ENCODE assay signal across 19 mouse cellular contexts in the genomic region with DNA sequence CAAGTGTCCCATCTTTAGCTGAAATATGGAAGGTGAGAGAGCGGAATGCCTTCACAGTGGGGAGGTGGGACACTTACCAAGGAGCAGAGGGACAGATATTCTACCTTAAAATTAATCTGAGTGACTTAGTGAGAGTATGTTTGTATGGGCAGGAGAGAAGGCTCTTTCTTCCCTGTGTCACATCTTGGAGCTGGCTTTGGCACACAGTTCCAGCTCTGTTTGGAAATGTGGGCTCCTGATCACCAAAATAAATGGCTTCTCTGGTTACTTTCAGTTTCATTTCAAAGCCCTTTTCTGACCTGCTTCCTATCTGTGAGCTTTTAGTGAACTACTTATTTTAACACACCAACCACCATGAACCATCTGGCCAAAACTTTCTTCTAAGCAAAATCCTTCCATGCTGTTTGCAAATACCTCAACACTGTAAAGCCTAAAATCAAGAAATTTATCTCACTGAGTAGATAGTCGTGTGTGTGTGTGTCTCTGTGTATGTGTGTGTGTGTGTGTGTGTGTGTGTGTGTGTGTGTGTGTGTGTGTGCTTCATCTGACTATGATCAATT. TPM values are rescaled to one million over a fixed set of nuclear protein-coding genes. Genes with fewer than 3 reads are reported as not detected.
DNase-seq lines count a peak whose midpoint lies in the region; ATAC-seq and TF ChIP-seq lines count a peak whose summit lies in the region.
"Had no signal": no experiment of that assay in that cellular context is flagged by ENCODE, and none has a peak within 500 bp of the region (broad histone marks: within the 10 kb centered on the region; RNA-seq: fewer than 3 reads in every experiment).

No protein-coding gene starts in this region.

- no peak for ATAC-seq in liver, embryonic 12.5 days
- ATAC-seq in kidney, embryonic 15.5 days (replicated peaks; ENCODE audit: low FRiP score), result no peak

- no peak overlapping the region for H3K9ac ChIP-seq in liver, embryonic 12.5 days
- H3K9ac ChIP-seq in kidney, embryonic 15.5 days, result no peak overlapping the region
- H3K9ac ChIP-seq: embryonic facial prominence, embryonic 12.5 days had no signal

- WGBS in spleen, adult 2 months, result 37% methylated on average over 2 of the region's 2 CpGs
- WGBS in liver, embryonic 12.5 days (ENCODE audit: insufficient replicate concordance), result 72% methylated on average over 2 of the region's 2 CpGs
- 78% methylated on average over 2 of the region's 2 CpGs for WGBS in small intestine, adult 2 months
- 82% methylated on average over 2 of the region's 2 CpGs for WGBS in kidney, embryonic 15.5 days

- no peak for TF ChIP-seq CTCF in spleen, adult 2 months (IDR thresholded peaks at IDR 0.05; ENCODE audit: extremely low read depth, insufficient read depth, insufficient read length, insufficient replicate concordance)
- TF ChIP-seq CTCF in small intestine, adult 2 months (IDR thresholded peaks at IDR 0.05; ENCODE audit: extremely low read depth, insufficient read length, insufficient replicate concordance, low read depth, low read length), result no peak

- H3K27me3 ChIP-seq in spleen, adult 2 months (ENCODE audit: control insufficient read depth, insufficient read depth, low read length), result no peaks in the 10 kb centered on the region
- peaks cover 22% of the 10 kb centered on the region for H3K27me3 ChIP-seq in liver, embryonic 12.5 days (replicated peaks)
- no peaks in the 10 kb centered on the region for H3K27me3 ChIP-seq in small intestine, adult 2 months (ENCODE audit: control insufficient read depth, insufficient read depth, low read length)
- no peaks in the 10 kb centered on the region for H3K27me3 ChIP-seq in kidney, embryonic 15.5 days
- H3K27me3 ChIP-seq: embryonic facial prominence, embryonic 12.5 days had no signal

- no peak for TF ChIP-seq POLR2A in spleen, adult 2 months (IDR thresholded peaks at IDR 0.05; ENCODE audit: low read depth, low read length)
- TF ChIP-seq POLR2A in small intestine, adult 2 months (IDR thresholded peaks at IDR 0.05; ENCODE audit: low read depth, low read length), result no peak

- H3K9me3 ChIP-seq in liver, embryonic 12.5 days (replicated peaks), result no peaks in the 10 kb centered on the region
- H3K9me3 ChIP-seq in kidney, embryonic 15.5 days (replicated peaks), result no peaks in the 10 kb centered on the region
- H3K9me3 ChIP-seq: embryonic facial prominence, embryonic 12.5 days; midbrain, embryonic 10.5 days had no signal

- peak overlapping the region; percentile 58 for H3K4me3 ChIP-seq in spleen, adult 2 months (ENCODE audit: extremely low read depth, insufficient read depth, insufficient read length)
- no peak overlapping the region for H3K4me3 ChIP-seq in liver, embryonic 12.5 days
- no peak overlapping the region for H3K4me3 ChIP-seq in small intestine, adult 2 months (ENCODE audit: low read depth, low read length)
- H3K4me3 ChIP-seq in kidney, embryonic 15.5 days (replicated peaks), result no peak overlapping the region
- H3K4me3 ChIP-seq: embryonic facial prominence, embryonic 12.5 days; midbrain, embryonic 10.5 days had no signal

- H3K36me3 ChIP-seq in spleen, adult 2 months (ENCODE audit: control insufficient read depth, insufficient read depth, low read length), result peaks cover 7% of the 10 kb centered on the region; the same call in 1 of the 2 replicates
- no peaks in the 10 kb centered on the region for H3K36me3 ChIP-seq in liver, embryonic 12.5 days
- H3K36me3 ChIP-seq in small intestine, adult 2 months (ENCODE audit: control insufficient read depth, insufficient read depth, low read length), result no peaks in the 10 kb centered on the region
- H3K36me3 ChIP-seq in kidney, embryonic 15.5 days, result no peaks in the 10 kb centered on the region
- H3K36me3 ChIP-seq: embryonic facial prominence, embryonic 12.5 days; midbrain, embryonic 10.5 days had no signal

- intact Hi-C loops in left cerebral cortex, postnatal 25 days (cut with DNase I), result no loop called here

- DNase-seq in spleen, adult 2 months (ENCODE audit: low read depth in 1 of 2, low spot score in 2 of 2), result no peak
- DNase-seq in spleen, postnatal 36 days (ENCODE audit: low spot score in 2 of 2), result no peak
- DNase-seq in T-cell, adult 2 months (ENCODE audit: low spot score), result peak; percentile 18
- DNase-seq in left cerebral cortex, postnatal 25 days (ENCODE audit: low spot score in 2 of 2), result no peak
- no peak for DNase-seq in gastrocnemius, postnatal 10 days
- DNase-seq: adrenal gland, postnatal 36 days; cerebellum, adult 11 months; cerebellum, postnatal 25 days; gastrocnemius, postnatal 36 days; kidney, adult 18-20 months; kidney, postnatal 25 days; left cerebral cortex, postnatal 4 days; spleen, adult 18-20 months; thymus, postnatal 4 days had no signal

- H3K4me2 ChIP-seq in liver, embryonic 12.5 days, result peak overlapping the region; percentile 22; the same call in 1 of the 2 replicates
- H3K4me2 ChIP-seq in kidney, embryonic 15.5 days, result no peak overlapping the region
- H3K4me2 ChIP-seq: embryonic facial prominence, embryonic 12.5 days had no signal

- H3K27ac ChIP-seq in spleen, adult 2 months (ENCODE audit: insufficient read depth, low read length), result peak overlapping the region; percentile 68
- no peak overlapping the region for H3K27ac ChIP-seq in liver, embryonic 12.5 days
- H3K27ac ChIP-seq in small intestine, adult 2 months (ENCODE audit: insufficient read depth, low read depth, low read length), result peak overlapping the region; percentile 32; the same call in 1 of the 2 replicates
- H3K27ac ChIP-seq in kidney, embryonic 15.5 days, result no peak overlapping the region
- H3K27ac ChIP-seq: embryonic facial prominence, embryonic 12.5 days; midbrain, embryonic 10.5 days had no signal

- H3K4me1 ChIP-seq in spleen, adult 2 months (ENCODE audit: control insufficient read depth, insufficient read depth, insufficient read length), result peaks cover 39% of the 10 kb centered on the region; the same call in 1 of the 2 replicates
- H3K4me1 ChIP-seq in liver, embryonic 12.5 days, result peaks cover 62% of the 10 kb centered on the region
- H3K4me1 ChIP-seq in small intestine, adult 2 months (ENCODE audit: control insufficient read depth, insufficient read depth, insufficient read length, low read length), result peaks cover 3% of the 10 kb centered on the region; the same call in 1 of the 2 replicates
- no peaks in the 10 kb centered on the region for H3K4me1 ChIP-seq in kidney, embryonic 15.5 days
- H3K4me1 ChIP-seq: embryonic facial prominence, embryonic 12.5 days had no signal

RNA-seq across cellular contexts. Expression of a gene that starts 1.5 kb away (rescaled TPM):
- polyA plus RNA-seq in spleen, adult 2 months (2012; rRNA removed), result 17.3 and 18.0 TPM in 2 replicates
- 5.2 and 5.4 TPM in 2 replicates for polyA plus RNA-seq in liver, embryonic 12.5 days (2016; fragmentation: Nextera tagmentation; extraction: Ambion mirVana)
- polyA plus RNA-seq in small intestine, adult 2 months (2012; rRNA removed), result 0.85 and 1.9 TPM in 2 replicates
- polyA plus RNA-seq in kidney, embryonic 15.5 days (2015; fragmentation: Nextera tagmentation; extraction: Ambion mirVana), result 5.2 and 6.0 TPM in 2 replicates
- total RNA-seq in left cerebral cortex, postnatal 25 days (2021), result 10 to 100 TPM in 1 of 2 experiments, 1 to 10 TPM in 1; 7.3 to 10.7 TPM
- total RNA-seq in gastrocnemius, postnatal 10 days (2021), result 1 to 10 TPM; 3.0 to 3.3 TPM

RNA-seq across cellular contexts. Expression of a gene that starts 59.0 kb away (rescaled TPM):
- polyA plus RNA-seq in spleen, adult 2 months (2012; rRNA removed), result 0.74 and 1.4 TPM in 2 replicates
- 4.3 and 4.8 TPM in 2 replicates for polyA plus RNA-seq in liver, embryonic 12.5 days (2016; fragmentation: Nextera tagmentation; extraction: Ambion mirVana)
- 0.23 and 0.33 TPM in 2 replicates for polyA plus RNA-seq in small intestine, adult 2 months (2012; rRNA removed)
- 5.2 and 5.4 TPM in 2 replicates for polyA plus RNA-seq in kidney, embryonic 15.5 days (2015; fragmentation: Nextera tagmentation; extraction: Ambion mirVana)
- under 1 TPM; 0.16 to 0.23 TPM for total RNA-seq in left cerebral cortex, postnatal 25 days (2021)
- 1 to 10 TPM; 3.1 to 3.5 TPM for total RNA-seq in gastrocnemius, postnatal 10 days (2021)

Comparison
In these comparisons a context has a peak if more than half of its experiments do, and no peak if none do; other contexts are left out.
1. H3K27ac ChIP-seq: peak in spleen, adult 2 months (single experiment) and small intestine, adult 2 months (single experiment); none in liver, embryonic 12.5 days (single experiment) and kidney, embryonic 15.5 days (single experiment).